Mouse (Mus musculus) layer of hippocampus, postnatal 25 days (tissue): ENCODE measurements around the gene Sgk1. TPM values are rescaled to one million over a fixed set of nuclear protein-coding genes. Genes with fewer than 3 reads are reported as not detected.

Experiments used
- total RNA-seq, 2 experiments: library from RNA; stranded (reverse); gene quantifications; 2 replicates each; pipeline ENCODE4 v1.2.3; 2021

Gene Sgk1
- total RNA-seq, 2 experiments from 2014 or later = 83.0 to 94.8 TPM

Other genes starting within 250 kb of the Sgk1 start
- gene 4930444G20Rik, start 185.9 kb downstream of the Sgk1 start, total RNA-seq = not detected